In genomic region chr9:118556951-118557780, GRCm38 (mm10) we compare ENCODE assay signal across 9 mouse cellular contexts. TPM values are rescaled to one million over a fixed set of nuclear protein-coding genes. Genes with fewer than 3 reads are reported as not detected.
DNase-seq lines count a peak whose midpoint lies in the region; ATAC-seq and TF ChIP-seq lines count a peak whose summit lies in the region.
"Had no signal": no experiment of that assay in that cellular context is flagged by ENCODE, and none has a peak within 500 bp of the region (broad histone marks: within the 10 kb centered on the region; RNA-seq: fewer than 3 reads in every experiment).

No protein-coding gene starts in this region.

- TF ChIP-seq RAD21 in CH12.LX (IDR thresholded peaks at IDR 0.05; ENCODE audit: low read depth, low read length) = no peak

- no peak for ATAC-seq in megakaryocyte progenitor cell, adult 5-6 weeks (replicated peaks; ENCODE audit: poor library complexity)

- intact Hi-C loops in left cerebral cortex, postnatal 10 days (cut with DNase I) = no loop called here

- no peaks in the 10 kb centered on the region for H3K79me2 ChIP-seq in CH12.LX (replicated peaks; ENCODE audit: control insufficient read depth, extremely low read depth, insufficient read depth, poor library complexity, severe bottlenecking)

- WGBS in cerebellum, adult 2 months = 35% methylated on average over 24 of the region's 24 CpGs

- in situ Hi-C loops in CH12.LX (cut with MboI; ENCODE audit: low pct_ligation_motif_present, low pct_unique_long_range_greater_than_20kb, low sequenced_read_pairs) = no loop called here

- peak; percentile 24 to 27 for DNase-seq in cerebellum, adult 2 months
- no peak for DNase-seq in cerebellum, postnatal 25 days
- DNase-seq in CH12.LX (ENCODE audit: extremely low read depth) = no peak
- peak; percentile 35 to 48 for DNase-seq in heart, adult 9 months (ENCODE audit: low spot score in 2 of 2)
- peak; percentile 38 to 53 for DNase-seq in left cerebral cortex, postnatal 10 days (ENCODE audit: extremely low spot score in 1 of 2, low spot score in 2 of 2)
- peak; percentile 35 for DNase-seq in yolk sac, embryonic 10.5 days (ENCODE audit: low spot score)
- no peak for DNase-seq in kidney, postnatal 25 days

- H3K36me3 ChIP-seq in CH12.LX (replicated peaks in 1 of 2; ENCODE audit: control insufficient read depth in 1 of 2, insufficient read depth in 1 of 2, low read length in 1 of 2) = peaks cover 73 to 92% of the 10 kb centered on the region in 2 experiments

- no peak for TF ChIP-seq EP300 in CH12.LX (IDR thresholded peaks at IDR 0.05; ENCODE audit: low read length)

- H3K4me2 ChIP-seq in CH12.LX (ENCODE audit: insufficient read depth, low read depth, poor library complexity, severe bottlenecking) = no peak overlapping the region

- H3K9ac ChIP-seq in CH12.LX (ENCODE audit: insufficient read depth, low read depth) = no peak overlapping the region

- no peak overlapping the region for H3K27ac ChIP-seq in cerebellum, adult 2 months (ENCODE audit: insufficient read depth, low read length)
- H3K27ac ChIP-seq in CH12.LX (ENCODE audit: insufficient read depth, low read depth) = no peak overlapping the region
- H3K27ac ChIP-seq: kidney, postnatal 0 days had no signal

- no peak for TF ChIP-seq POLR2A in cerebellum, adult 2 months (IDR thresholded peaks at IDR 0.05; ENCODE audit: borderline replicate concordance, insufficient read depth, low read length)
- TF ChIP-seq POLR2A in CH12.LX (IDR thresholded peaks at IDR 0.05; ENCODE audit: low read depth, low read length) = no peak

- no peaks in the 10 kb centered on the region for H3K27me3 ChIP-seq in cerebellum, adult 2 months (ENCODE audit: control insufficient read depth, insufficient read depth, low read length)
- H3K27me3 ChIP-seq in CH12.LX (replicated peaks) = no peaks in the 10 kb centered on the region

- no peaks in the 10 kb centered on the region; the same call in 1 of the 2 replicates for H3K4me1 ChIP-seq in cerebellum, adult 2 months (ENCODE audit: control insufficient read depth, insufficient read depth, low read length)
- H3K4me1 ChIP-seq in CH12.LX (ENCODE audit: control insufficient read depth in 1 of 2, insufficient read depth in 2 of 2) = no peaks in the 10 kb centered on the region

- no peaks in the 10 kb centered on the region for H3K9me3 ChIP-seq in CH12.LX (replicated peaks; ENCODE audit: low read length)

- no peak for TF ChIP-seq CTCF in cerebellum, adult 2 months (IDR thresholded peaks at IDR 0.05; ENCODE audit: borderline replicate concordance, insufficient read depth, low read depth, low read length)
- no peak for TF ChIP-seq CTCF in CH12.LX (conservative IDR thresholded peaks at IDR 0.05 in 1 of 2, IDR thresholded peaks at IDR 0.05 in 1 of 2; ENCODE audit: low read depth in 2 of 2, low read length in 2 of 2)

- no peak overlapping the region for H3K4me3 ChIP-seq in cerebellum, adult 2 months (replicated peaks; ENCODE audit: insufficient read depth, low read depth, low read length)
- no peak overlapping the region for H3K4me3 ChIP-seq in CH12.LX (replicated peaks in 1 of 3; ENCODE audit: low read depth in 2 of 3, low read length in 2 of 3, poor library complexity in 1 of 3)

- dilution Hi-C loops in CH12.LX (cut with MboI; ENCODE audit: extremely low pct_ligation_motif_present, extremely low pct_unique_long_range_greater_than_20kb, low sequenced_read_pairs) = no loop called here

TF ChIP-seq in CH12.LX, 34 proteins besides CTCF, POLR2A, EP300 and RAD21:
- TF ChIP-seq MAFK (IDR thresholded peaks at IDR 0.05; ENCODE audit: insufficient replicate concordance, low read length) (peak; percentile 78; the same call in 1 of the 2 replicates), JUND (conservative IDR thresholded peaks at IDR 0.05; ENCODE audit: low read depth, low read length) (no peak)

RNA-seq across cellular contexts. Expression of gene Itga9, which starts 49.3 kb away (rescaled TPM):
- 1.6 and 2.2 TPM in 2 replicates for polyA plus RNA-seq in cerebellum, adult 2 months (2012; rRNA removed)
- total RNA-seq in CH12.LX (2012; rRNA removed) = not detected in 2 replicates
- not detected in 2 replicates for total RNA-seq in CH12.LX (2014; rRNA removed)
- polyA plus RNA-seq in CH12.LX (2012; ENCODE audit: insufficient read length, low read depth) = 0.19 TPM in 1 of 2 replicates, not detected in the other
- total RNA-seq in left cerebral cortex, postnatal 10 days (2021) = 1 to 10 TPM; 6.9 to 8.2 TPM
- total RNA-seq in megakaryocyte progenitor cell, adult 5-6 weeks (2015) = 0.32 and 0.66 TPM in 2 replicates
- 0.08 and 0.71 TPM in 2 replicates for total RNA-seq in megakaryocyte progenitor cell, adult 5-6 weeks (2017)

RNA-seq across cellular contexts. Expression of gene Golga4, which starts 51.1 kb away (rescaled TPM):
- polyA plus RNA-seq in cerebellum, adult 2 months (2012; rRNA removed) = 61.5 and 65.7 TPM in 2 replicates
- total RNA-seq in CH12.LX (2012; rRNA removed) (32.7 and 33.1 TPM in 2 replicates), CH12.LX (2014; rRNA removed) (20.9 and 23.7 TPM in 2 replicates)
- polyA plus RNA-seq in CH12.LX (2012; ENCODE audit: insufficient read length, low read depth) = 37.2 and 43.1 TPM in 2 replicates
- total RNA-seq in left cerebral cortex, postnatal 10 days (2021) = 10 to 100 TPM; 73.5 to 74.4 TPM
- 24.0 and 40.8 TPM in 2 replicates for total RNA-seq in megakaryocyte progenitor cell, adult 5-6 weeks (2015)
- 68.4 and 88.5 TPM in 2 replicates for total RNA-seq in megakaryocyte progenitor cell, adult 5-6 weeks (2017)

Comparison
In these comparisons a context has a peak if more than half of its experiments do, and no peak if none do; other contexts are left out.
1. DNase-seq: peak in cerebellum, adult 2 months (2 of 2), heart, adult 9 months (2 of 2), left cerebral cortex, postnatal 10 days (2 of 2) and yolk sac, embryonic 10.5 days (single experiment); none in cerebellum, postnatal 25 days (0 of 2), CH12.LX (single experiment) and kidney, postnatal 25 days (0 of 2).
2. RNA of gene Itga9, which starts 49.3 kb away (total RNA-seq): 6.9 to 8.2 TPM in left cerebral cortex, postnatal 10 days; 0.08 to 0.71 TPM in megakaryocyte progenitor cell, adult 5-6 weeks and not detected in CH12.LX; every median in the first group is over 4 times any median in the second.